Mouse (Mus musculus): ENCODE data around the gene Ehbp1l1. TPM values are rescaled to one million over a fixed set of nuclear protein-coding genes. Genes with fewer than 3 reads are reported as not detected.

Gene Ehbp1l1
- polyA plus RNA-seq, 1 experiment: 61.8 TPM

DNA sequence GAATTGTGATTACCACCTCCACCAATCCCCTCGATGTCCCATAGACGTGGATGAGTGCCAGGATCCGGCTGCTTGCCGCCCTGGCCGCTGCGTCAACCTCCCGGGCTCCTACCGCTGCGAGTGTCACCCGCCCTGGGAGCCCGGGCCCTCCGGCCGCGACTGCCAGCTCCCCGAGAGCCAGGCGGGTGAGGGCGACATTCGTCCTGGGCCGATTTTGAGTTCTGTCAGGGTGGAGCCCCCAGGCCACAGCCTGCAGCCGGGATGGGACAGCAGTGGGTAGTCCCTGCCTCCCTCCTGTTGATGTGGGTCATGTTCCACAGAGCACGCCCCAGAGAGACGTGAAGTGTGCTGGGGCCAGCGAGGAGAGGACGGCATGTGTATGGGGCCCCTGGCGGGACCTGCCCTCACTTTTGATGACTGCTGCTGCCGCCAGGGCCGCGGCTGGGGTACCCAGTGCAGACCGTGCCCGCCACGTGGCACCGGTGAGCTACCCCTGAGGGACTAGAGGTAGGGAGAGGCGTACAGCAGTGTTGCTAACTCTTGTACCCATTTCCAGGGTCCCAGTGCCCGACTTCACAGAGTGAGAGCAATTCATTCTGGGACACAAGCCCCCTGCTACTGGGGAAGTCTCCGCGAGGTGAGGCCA is 31.0 kb upstream of the Ehbp1l1 start:
- TF ChIP-seq CTCF (IDR thresholded peaks at IDR 0.05; ENCODE audit: borderline replicate concordance, control insufficient read depth, extremely low read depth, insufficient read depth, low read length, poor library complexity) (no peak), POLR2A (IDR thresholded peaks at IDR 0.05; ENCODE audit: control insufficient read depth, extremely low read depth, insufficient read depth, low read length, poor library complexity) (no peak)
- 63% methylated on average over 36 of the region's 36 CpGs for WGBS
- no peak overlapping the region for H3K27ac ChIP-seq (ENCODE audit: control insufficient read depth, insufficient read depth, low read length)
- no peaks in the 10 kb centered on the region; the same call in 1 of the 2 replicates for H3K27me3 ChIP-seq (ENCODE audit: control insufficient read depth, insufficient read depth, low read length)
- H3K4me3 ChIP-seq (ENCODE audit: control insufficient read depth, insufficient read depth, low read length): no peak overlapping the region
- H3K36me3 ChIP-seq (ENCODE audit: control insufficient read depth, insufficient read depth, low read length): peaks cover 27% of the 10 kb centered on the region
- H3K4me1 ChIP-seq (replicated peaks; ENCODE audit: control insufficient read depth, insufficient read depth, low read length): no peaks in the 10 kb centered on the region
- DNase-seq: no peak

GRCm38 (mm10) chr19:5756321-5756985 is 30.3 kb upstream of the Ehbp1l1 start:
- H3K4me1 ChIP-seq (replicated peaks; ENCODE audit: control insufficient read depth, insufficient read depth, low read length): no peaks in the 10 kb centered on the region
- no peak overlapping the region for H3K4me3 ChIP-seq (ENCODE audit: control insufficient read depth, insufficient read depth, low read length)
- no peak for DNase-seq
- H3K36me3 ChIP-seq (ENCODE audit: control insufficient read depth, insufficient read depth, low read length): peaks cover 27% of the 10 kb centered on the region
- TF ChIP-seq POLR2A (IDR thresholded peaks at IDR 0.05; ENCODE audit: control insufficient read depth, extremely low read depth, insufficient read depth, low read length, poor library complexity): no peak
- no peak for TF ChIP-seq CTCF (IDR thresholded peaks at IDR 0.05; ENCODE audit: borderline replicate concordance, control insufficient read depth, extremely low read depth, insufficient read depth, low read length, poor library complexity)
- no peak overlapping the region for H3K27ac ChIP-seq (ENCODE audit: control insufficient read depth, insufficient read depth, low read length)
- H3K27me3 ChIP-seq (ENCODE audit: control insufficient read depth, insufficient read depth, low read length): no peaks in the 10 kb centered on the region; the same call in 1 of the 2 replicates
- 61% methylated on average over 29 of the region's 29 CpGs for WGBS

DNA sequence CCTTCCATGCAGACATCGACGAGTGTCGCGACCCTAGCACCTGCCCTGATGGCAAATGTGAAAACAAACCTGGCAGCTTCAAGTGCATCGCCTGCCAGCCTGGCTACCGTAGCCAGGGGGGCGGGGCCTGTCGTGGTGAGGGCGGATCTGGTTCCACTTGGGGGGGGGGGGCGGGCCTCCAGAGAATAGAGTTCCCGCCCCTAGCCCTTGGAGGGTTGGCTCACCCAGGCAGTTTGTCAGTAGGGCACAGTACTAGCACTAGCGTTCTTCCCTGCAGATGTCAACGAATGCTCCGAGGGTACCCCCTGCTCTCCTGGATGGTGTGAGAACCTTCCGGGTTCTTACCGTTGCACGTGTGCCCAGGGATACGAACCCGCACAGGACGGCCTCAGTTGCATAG is 25.6 kb upstream of the Ehbp1l1 start:
- peak; percentile 17 for DNase-seq
- no peaks in the 10 kb centered on the region for H3K4me1 ChIP-seq (replicated peaks; ENCODE audit: control insufficient read depth, insufficient read depth, low read length)
- H3K36me3 ChIP-seq (ENCODE audit: control insufficient read depth, insufficient read depth, low read length): no peaks in the 10 kb centered on the region
- H3K4me3 ChIP-seq (ENCODE audit: control insufficient read depth, insufficient read depth, low read length): no peak overlapping the region
- no peaks in the 10 kb centered on the region for H3K27me3 ChIP-seq (ENCODE audit: control insufficient read depth, insufficient read depth, low read length)
- TF ChIP-seq POLR2A (IDR thresholded peaks at IDR 0.05; ENCODE audit: control insufficient read depth, extremely low read depth, insufficient read depth, low read length, poor library complexity) (no peak), CTCF (IDR thresholded peaks at IDR 0.05; ENCODE audit: borderline replicate concordance, control insufficient read depth, extremely low read depth, insufficient read depth, low read length, poor library complexity) (no peak)
- no peak overlapping the region for H3K27ac ChIP-seq (ENCODE audit: control insufficient read depth, insufficient read depth, low read length)
- 54% methylated on average over 19 of the region's 20 CpGs for WGBS

- 72% methylated on average over 22 of the region's 22 CpGs for WGBS
- no peak for TF ChIP-seq CTCF (IDR thresholded peaks at IDR 0.05; ENCODE audit: borderline replicate concordance, control insufficient read depth, extremely low read depth, insufficient read depth, low read length, poor library complexity)
- no peak for TF ChIP-seq POLR2A (IDR thresholded peaks at IDR 0.05; ENCODE audit: control insufficient read depth, extremely low read depth, insufficient read depth, low read length, poor library complexity)
- no peak for DNase-seq
- Histone ChIP-seq H3K27ac (ENCODE audit: control insufficient read depth, insufficient read depth, low read length) (no peak overlapping the region), H3K4me3 (ENCODE audit: control insufficient read depth, insufficient read depth, low read length) (no peak overlapping the region), H3K27me3 (ENCODE audit: control insufficient read depth, insufficient read depth, low read length) (no peaks in the 10 kb centered on the region), H3K4me1 (replicated peaks; ENCODE audit: control insufficient read depth, insufficient read depth, low read length) (no peaks in the 10 kb centered on the region), H3K36me3 (ENCODE audit: control insufficient read depth, insufficient read depth, low read length) (no peaks in the 10 kb centered on the region)
These were observed 24.8 kb upstream of the Ehbp1l1 start for GRCm38 (mm10) chr19:5750951-5751350.

DNA sequence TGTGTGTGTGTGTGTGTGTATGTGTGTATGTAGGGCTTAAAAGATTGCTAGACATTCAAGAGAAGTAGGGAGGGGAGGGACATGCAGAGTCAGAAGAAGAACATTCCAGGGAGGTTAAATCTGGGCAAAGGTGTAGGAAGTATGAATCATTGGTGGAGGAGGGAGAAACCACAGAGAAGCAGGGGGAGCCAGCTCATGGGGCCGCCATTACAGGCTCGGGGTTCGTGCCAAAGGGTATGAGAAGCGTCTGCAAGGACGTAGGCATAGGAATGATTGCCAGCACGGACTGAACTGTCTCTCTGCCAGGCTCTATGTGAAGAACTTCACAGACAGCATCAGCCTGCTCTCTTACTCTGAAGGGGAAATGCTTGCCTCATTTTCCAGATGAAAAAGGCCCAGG is 23.4 kb upstream of the Ehbp1l1 start:
- Histone ChIP-seq H3K27me3 (ENCODE audit: control insufficient read depth, insufficient read depth, low read length) (no peaks in the 10 kb centered on the region; the same call in 1 of the 2 replicates), H3K4me1 (replicated peaks; ENCODE audit: control insufficient read depth, insufficient read depth, low read length) (no peaks in the 10 kb centered on the region), H3K27ac (ENCODE audit: control insufficient read depth, insufficient read depth, low read length) (no peak overlapping the region), H3K4me3 (ENCODE audit: control insufficient read depth, insufficient read depth, low read length) (no peak overlapping the region), H3K36me3 (ENCODE audit: control insufficient read depth, insufficient read depth, low read length) (no peaks in the 10 kb centered on the region)
- 77% methylated on average over 6 of the region's 6 CpGs for WGBS
- no peak for TF ChIP-seq POLR2A (IDR thresholded peaks at IDR 0.05; ENCODE audit: control insufficient read depth, extremely low read depth, insufficient read depth, low read length, poor library complexity)
- no peak for TF ChIP-seq CTCF (IDR thresholded peaks at IDR 0.05; ENCODE audit: borderline replicate concordance, control insufficient read depth, extremely low read depth, insufficient read depth, low read length, poor library complexity)
- DNase-seq: no peak

GRCm38 (mm10) chr19:5746907-5747363 is 20.8 kb upstream of the Ehbp1l1 start:
- no peak overlapping the region for H3K4me3 ChIP-seq (ENCODE audit: control insufficient read depth, insufficient read depth, low read length)
- peaks cover 11% of the 10 kb centered on the region; the same call in 1 of the 2 replicates for H3K27me3 ChIP-seq (ENCODE audit: control insufficient read depth, insufficient read depth, low read length)
- DNase-seq: no peak
- no peak overlapping the region for H3K27ac ChIP-seq (ENCODE audit: control insufficient read depth, insufficient read depth, low read length)
- TF ChIP-seq CTCF (IDR thresholded peaks at IDR 0.05; ENCODE audit: borderline replicate concordance, control insufficient read depth, extremely low read depth, insufficient read depth, low read length, poor library complexity) (no peak), POLR2A (IDR thresholded peaks at IDR 0.05; ENCODE audit: control insufficient read depth, extremely low read depth, insufficient read depth, low read length, poor library complexity) (no peak)
- no peaks in the 10 kb centered on the region for H3K36me3 ChIP-seq (ENCODE audit: control insufficient read depth, insufficient read depth, low read length)
- 88% methylated on average over 12 of the region's 12 CpGs for WGBS
- 0 out of 2 replicates have a peak, but pooled peaks cover 2% of the 10 kb centered on the region for H3K4me1 ChIP-seq (replicated peaks; ENCODE audit: control insufficient read depth, insufficient read depth, low read length)
